Mouse (Mus musculus) layer of hippocampus, postnatal 14 days (tissue): ENCODE results near the gene Shisa2. TPM values are rescaled to one million over a fixed set of nuclear protein-coding genes. Genes with fewer than 3 reads are reported as not detected.
"Not testable (repeated sequence)": the region's sequence is repeated elsewhere in the genome, so short reads cannot be mapped to it uniquely, and the experiment has no call there.

Experiments
- DNase-seq, 2 experiments: peaks; one replicate each; pipeline ENCODE4 v3.0.0; 2021 to 2022; ENCODE audit warnings: low spot score in 2 of 2, mixed read lengths in 1 of 2
- long read RNA-seq, 2 experiments: library from polyadenylated mRNA; stranded (forward); transcript quantifications; one replicate each; pipeline ENCODE4 v2.0.0; 2021
- total RNA-seq, 2 experiments: library from RNA; stranded (reverse); gene quantifications; 2 replicates each; pipeline ENCODE4 v1.2.3; 2021

The Shisa2 gene
- total RNA-seq = 1 to 10 TPM; 3.1 to 5.1 TPM
- long read RNA-seq, experiment 1, partial matches to known transcripts = 0 of 2 reads
- long read RNA-seq, experiment 1, other reads (novel, unspliced or antisense) = 0 of 2 reads
- long read RNA-seq, experiment 2, transcript Shisa2-201 (2 exons, 3,119 nt) = major isoform, 8 of 9 reads
- long read RNA-seq, experiment 2, partial matches to known transcripts = 0 of 9 reads
- long read RNA-seq, experiment 2, other reads (novel, unspliced or antisense) = 1 of 9 reads

DNA sequence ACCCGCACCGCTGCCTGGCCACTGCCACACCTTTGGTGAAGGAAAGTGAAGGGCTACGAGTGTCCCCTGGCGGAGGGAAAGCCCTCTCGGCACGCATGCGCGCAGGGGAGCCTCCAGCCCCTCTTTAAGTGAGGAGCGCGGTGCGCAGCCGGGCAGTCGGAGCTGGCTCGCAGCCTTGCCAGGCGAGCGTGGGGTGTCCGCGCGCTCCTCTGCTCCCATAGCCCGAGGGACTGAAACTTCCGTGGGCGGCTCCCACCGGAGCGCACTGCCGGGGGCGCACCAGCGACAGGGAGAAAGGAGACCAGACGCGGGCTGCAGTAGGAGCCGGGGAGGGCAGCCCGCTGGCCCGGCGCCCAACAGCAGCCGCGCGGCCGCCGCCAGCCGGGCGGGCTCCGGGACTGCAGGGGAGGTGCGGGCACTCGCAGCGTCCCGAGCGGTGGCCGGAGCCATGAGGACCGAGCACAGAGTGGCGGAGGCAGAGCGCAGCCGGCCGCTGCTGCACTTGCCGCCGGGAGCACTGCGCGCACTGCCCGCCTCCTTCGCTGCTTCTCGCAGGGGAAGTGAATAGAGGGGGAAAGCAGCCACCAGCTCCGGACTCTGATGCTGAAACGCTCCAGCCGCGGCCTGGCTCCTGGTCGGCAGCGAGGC is at the start of gene Shisa2:
Shisa2 (plus strand) TSS at position 151 of the 648 bp plus-strand sequence.
- DNase-seq = peak; percentile 64 to 65

GRCm38 (mm10) chr14:59576385-59576784 is 48.7 kb upstream of the Shisa2 start:
- DNase-seq = no peak

GRCm38 (mm10) chr14:59590614-59591013 is 34.5 kb upstream of the Shisa2 start:
- no peak for DNase-seq

GRCm38 (mm10) chr14:59591901-59592300 is 33.2 kb upstream of the Shisa2 start:
- DNase-seq = no peak

GRCm38 (mm10) chr14:59592593-59592992 is 32.5 kb upstream of the Shisa2 start:
- DNase-seq = no peak

DNA sequence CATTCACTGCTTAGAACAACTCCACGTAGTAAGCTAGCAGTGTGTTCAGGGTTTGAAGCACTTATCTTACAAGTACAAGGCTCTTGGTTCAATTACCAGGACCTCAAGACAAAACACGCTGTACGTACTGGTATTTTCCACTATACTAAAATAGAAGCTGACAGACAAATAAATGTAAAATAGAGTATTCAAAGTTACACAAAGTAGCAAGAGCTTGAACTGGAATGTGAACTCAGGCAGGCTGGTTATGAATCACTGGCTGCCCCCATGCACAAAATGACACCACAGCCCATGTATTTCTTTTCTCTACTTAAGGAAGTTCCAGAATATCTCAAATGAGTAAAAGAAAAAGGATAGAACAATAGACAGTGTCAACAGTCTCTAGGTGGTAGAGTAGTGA is 30.1 kb upstream of the Shisa2 start:
- no peak for DNase-seq

- peak; percentile 97 to 99 for DNase-seq
Measured at GRCm38 (mm10) chr14:59597398-59598259, 27.5 kb upstream of the Shisa2 start, which contains the start of gene Cdadc1. Cdadc1 (minus strand) TSS chr14:59597959.

DNA sequence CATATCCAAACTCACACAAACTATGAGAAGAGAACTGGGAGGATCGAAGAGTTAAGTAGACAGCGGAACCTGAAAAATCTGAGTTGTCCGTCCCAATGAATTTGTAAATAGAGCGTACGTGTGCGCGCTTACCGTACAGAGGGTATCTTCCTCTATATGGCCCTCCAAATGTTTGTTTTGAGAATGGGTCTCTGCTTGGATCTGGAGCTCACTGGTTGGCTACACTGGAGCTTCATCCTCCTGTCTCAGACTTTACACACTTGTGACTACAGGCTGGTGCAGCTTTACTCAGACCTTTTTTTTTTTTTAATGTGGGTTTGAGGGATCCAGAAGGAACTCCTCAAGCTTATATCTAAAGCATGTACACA is 26.9 kb upstream of the Shisa2 start:
- no peak for DNase-seq

DNA sequence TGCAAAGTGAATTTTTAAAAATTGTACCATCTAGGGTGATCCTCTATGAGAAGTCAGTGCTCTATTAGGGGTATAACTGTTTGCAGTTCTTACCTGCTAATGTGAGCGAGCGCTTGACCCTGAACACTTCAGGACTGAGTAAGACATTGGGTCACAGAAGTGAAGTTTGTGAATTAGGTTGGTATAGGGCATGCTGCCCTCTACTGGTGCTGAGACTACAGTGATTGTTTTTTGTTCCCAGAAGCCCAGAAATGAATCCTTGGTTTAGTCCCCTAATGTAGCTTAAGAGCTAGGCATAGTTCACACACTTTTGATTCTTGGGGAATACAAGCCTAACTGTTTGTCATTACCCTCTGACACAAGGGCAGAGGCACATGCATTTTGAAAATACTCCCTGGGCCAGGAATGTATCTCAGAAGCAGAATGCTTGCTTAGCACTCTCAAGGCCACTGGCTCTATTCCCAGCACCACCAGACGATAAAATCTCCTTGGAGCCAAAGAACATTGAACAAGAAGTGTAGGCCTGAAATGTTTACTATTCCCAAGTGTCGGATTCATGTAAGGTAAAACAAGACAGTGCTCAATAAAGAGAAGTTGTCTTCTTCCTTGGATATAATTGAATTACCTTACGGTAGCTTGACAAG is 21.0 kb upstream of the Shisa2 start:
- DNase-seq = peak; percentile 9 to 18

DNA sequence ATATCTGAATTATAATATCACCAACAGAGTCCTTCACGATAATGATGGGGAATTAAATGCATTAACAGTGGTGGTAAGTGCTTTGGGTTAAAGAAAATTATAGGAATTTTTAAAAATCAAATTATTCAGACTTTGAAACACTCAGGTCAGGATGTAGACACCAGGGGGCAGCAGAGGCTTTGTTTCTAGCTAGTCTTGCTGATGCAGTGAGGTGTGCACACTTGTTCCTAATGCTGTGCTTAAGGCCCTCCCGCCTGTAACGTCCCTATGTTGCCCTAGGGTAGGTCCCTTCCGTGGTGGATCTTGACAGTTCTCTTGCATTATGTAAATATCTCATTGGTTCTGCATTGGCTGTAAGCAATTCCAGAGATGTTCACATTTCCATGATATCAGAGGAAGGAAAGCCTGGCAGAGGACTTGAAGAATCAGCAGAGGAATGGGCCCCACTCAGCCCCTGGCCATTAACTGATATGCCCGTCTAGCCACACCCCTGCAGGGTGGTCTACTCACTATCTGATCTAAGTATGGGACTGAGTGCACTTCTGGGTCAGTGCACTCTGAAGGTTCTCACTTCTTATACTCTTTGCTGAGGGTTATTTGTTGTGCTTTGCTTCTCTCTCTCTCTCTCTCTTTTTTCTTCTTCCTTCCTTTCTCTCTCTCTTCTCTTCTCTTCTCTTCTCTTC is 19.3 kb upstream of the Shisa2 start:
- DNase-seq = peak; percentile 40 to 66

DNA sequence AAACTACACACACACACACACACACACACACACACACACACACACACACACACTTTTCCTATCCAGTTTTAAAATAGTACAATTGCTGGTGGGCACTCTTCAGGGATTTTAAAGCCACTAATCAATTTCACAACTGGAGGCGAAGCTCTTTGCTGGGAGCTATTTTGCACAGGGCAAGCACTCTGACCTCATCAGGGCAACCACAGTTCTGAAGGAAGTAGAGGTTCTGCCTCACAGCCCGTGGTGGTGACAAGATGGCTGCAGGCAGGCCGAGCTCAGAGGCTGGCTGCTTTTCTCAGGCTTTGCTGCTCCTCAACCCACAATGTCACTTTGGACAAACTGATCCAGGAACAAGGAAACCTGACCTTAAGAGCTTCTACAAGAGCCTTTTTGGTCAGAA is 18.1 kb upstream of the Shisa2 start:
- no peak for DNase-seq

DNA sequence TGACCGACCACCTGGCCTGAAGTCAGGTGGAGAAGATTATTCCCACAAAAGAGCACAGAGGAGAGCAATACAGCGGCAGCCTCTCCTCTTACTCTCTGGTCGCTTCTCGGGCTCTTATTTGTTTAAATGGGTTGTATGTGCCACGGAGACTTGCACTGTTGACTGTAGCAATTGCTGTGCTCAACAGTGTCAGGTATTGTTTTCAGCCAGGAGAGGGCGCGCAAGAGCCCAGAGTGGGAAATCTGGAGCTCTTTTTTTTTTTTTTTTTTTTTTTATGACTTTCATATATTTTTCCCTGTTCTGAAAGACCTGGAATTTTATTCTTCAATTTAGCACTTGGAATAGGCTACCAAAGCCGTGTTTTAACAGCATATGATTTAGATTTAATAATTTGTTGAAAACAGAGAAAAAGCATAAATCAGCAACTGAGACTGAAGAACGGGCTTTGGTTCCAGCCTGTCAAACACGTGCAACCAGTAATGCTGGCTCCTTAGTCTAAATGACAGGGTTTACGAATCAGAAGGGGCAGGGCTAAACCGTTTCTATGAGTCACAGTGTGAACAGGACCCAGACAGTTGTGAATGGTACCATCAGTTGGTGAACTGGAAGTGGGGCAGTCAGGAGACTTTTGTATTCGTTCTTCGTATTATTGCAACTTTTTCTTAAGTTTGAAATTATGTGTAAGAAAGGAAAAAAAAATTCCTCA is 12.0 kb upstream of the Shisa2 start:
- DNase-seq = peak; percentile 34 to 75

GRCm38 (mm10) chr14:59614149-59614548 is 11.0 kb upstream of the Shisa2 start:
- DNase-seq = not testable (repeated sequence)

DNA sequence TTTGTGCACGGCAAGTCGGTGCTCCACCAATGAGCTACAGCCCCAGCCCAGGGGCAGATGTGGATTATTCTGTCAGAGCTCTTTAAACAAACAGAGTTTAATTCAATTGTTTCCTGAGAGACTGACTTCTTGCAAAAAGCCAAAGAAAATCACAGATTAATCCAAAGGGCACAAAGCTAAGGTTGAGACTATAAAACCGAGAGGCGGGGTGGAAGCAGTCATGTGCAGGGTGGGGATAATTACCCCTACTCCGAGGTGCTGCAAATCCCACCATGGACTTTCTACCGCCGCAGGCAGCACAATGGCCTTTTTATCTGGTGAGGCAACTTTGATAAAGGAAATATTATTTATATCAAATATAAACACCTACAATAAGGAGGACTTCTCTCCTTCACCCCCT is 8.3 kb upstream of the Shisa2 start:
- DNase-seq = no peak

- DNase-seq = no peak
Measured at GRCm38 (mm10) chr14:59624326-59624885, 702 bp upstream of the Shisa2 start.

DNA sequence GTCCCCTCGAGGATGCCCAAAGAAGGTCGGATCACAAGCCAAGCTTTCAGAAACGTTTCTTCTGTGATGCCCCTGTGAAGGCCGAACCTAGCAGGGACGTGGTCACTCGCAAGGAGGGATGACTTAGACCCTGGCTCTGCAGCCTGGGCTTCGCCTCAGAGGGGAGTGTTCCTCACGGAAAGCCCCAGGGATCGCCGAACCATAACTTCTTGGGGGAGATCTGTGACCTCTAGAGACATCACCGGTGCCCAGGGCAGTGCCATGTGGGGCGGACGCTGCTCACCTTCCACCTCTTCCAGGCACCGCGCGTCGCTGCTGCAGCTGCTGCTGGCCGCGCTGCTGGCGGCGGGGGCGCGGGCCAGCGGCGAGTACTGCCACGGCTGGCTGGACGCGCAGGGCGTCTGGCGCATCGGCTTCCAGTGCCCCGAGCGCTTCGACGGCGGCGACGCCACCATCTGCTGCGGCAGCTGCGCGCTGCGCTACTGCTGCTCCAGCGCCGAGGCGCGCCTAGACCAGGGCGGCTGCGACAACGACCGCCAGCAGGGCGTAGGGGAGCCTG is 777 bp downstream of the Shisa2 start:
- peak in 1 of 2 experiments; percentile 14 for DNase-seq

GRCm38 (mm10) chr14:59626711-59627110 is 1.6 kb downstream of the Shisa2 start:
- DNase-seq = no peak

DNA sequence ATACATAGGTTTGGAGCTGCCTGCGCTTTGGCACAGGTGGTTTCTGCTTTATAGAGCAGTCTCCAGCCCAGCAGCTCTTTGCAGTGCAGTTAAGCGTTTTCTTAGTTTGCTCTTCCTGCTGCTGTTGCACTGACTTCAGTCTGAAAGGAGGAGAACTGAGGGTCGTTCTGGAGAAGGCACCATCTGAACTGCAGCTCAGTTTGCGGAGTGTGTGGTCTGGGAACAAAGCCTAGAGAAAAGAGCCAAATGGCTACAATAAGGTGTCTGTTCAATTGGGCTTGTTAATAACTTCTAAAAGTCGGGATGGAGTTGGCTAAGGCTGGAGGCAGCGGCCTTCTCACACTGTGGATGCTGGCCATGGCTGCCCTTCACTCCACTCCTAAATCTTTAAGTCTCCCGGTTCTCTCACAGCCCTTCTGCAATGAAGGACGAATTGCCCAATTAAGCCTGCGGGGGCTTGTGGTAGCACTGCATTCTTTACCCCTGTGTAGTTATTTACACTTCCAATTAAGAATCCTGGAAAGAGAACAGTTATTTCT is 2.1 kb downstream of the Shisa2 start:
- peak in 1 of 2 experiments; percentile 29 for DNase-seq

DNA sequence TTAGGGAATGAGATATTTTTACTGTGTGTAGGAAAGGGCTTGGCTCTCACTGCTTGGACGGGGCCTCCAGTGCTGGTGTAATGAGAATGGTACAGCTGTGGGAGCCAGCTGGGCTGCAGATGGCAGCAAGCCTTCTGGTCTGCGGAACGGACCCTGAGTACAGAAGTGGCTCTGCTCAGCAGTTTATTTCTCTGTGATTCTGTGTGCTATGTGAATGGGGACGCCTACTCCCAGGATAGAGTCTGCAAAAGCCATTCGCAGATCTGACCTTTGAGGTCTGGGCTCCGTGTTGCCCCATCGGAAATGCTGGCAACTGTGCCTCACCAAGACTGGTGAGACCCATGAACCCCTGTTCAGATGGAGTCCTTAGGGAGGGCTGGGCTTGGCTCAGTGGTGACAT is 2.7 kb downstream of the Shisa2 start:
- peak; percentile 34 to 55 for DNase-seq
